Mouse (Mus musculus) embryonic facial prominence, embryonic 13.5 days (tissue): ENCODE data around the gene Fbxo31. TPM values are rescaled to one million over a fixed set of nuclear protein-coding genes. Genes with fewer than 3 reads are reported as not detected.
"Not testable (repeated sequence)": the region's sequence is repeated elsewhere in the genome, so short reads cannot be mapped to it uniquely, and the experiment has no call there.

Experiments used
- ATAC-seq: fragments of 200-750 bp; cut with Nextera tagmentation; 2 replicates; pipeline ENCODE4 v1.8.0; 2017; ENCODE audit warnings: low read depth; ENCODE audit not compliant: insufficient number of reproducible peaks, insufficient read depth, low FRiP score, low TSS enrichment
- H3K27ac ChIP-seq: fragments of 300-500 bp; sonication (generic); 2 replicates; pipeline ENCODE4 v1.5.1; 2015; ENCODE audit warnings: moderate library complexity, mild to moderate bottlenecking, inconsistent platforms
- H3K27me3 ChIP-seq: fragments of 300-500 bp; sonication (generic); 2 replicates; pipeline ENCODE4 v1.6.1; 2015; ENCODE audit warnings: mild to moderate bottlenecking, inconsistent platforms
- H3K36me3 ChIP-seq: fragments of 300-500 bp; sonication (generic); 2 replicates; pipeline ENCODE4 v1.6.1; 2015; ENCODE audit warnings: mild to moderate bottlenecking, inconsistent platforms
- H3K4me1 ChIP-seq: fragments of 300-500 bp; sonication (generic); 2 replicates; pipeline ENCODE4 v1.6.1; 2015; ENCODE audit warnings: inconsistent platforms
- H3K4me2 ChIP-seq: fragments of 300-500 bp; sonication (generic); 2 replicates; pipeline ENCODE4 v1.6.1; 2015; ENCODE audit warnings: moderate library complexity, mild to moderate bottlenecking, inconsistent platforms
- H3K4me3 ChIP-seq: fragments of 300-500 bp; sonication (generic); 2 replicates; pipeline ENCODE4 v1.5.1; 2015; ENCODE audit warnings: mild to moderate bottlenecking, inconsistent platforms
- H3K9ac ChIP-seq: fragments of 300-500 bp; sonication (generic); 2 replicates; pipeline ENCODE4 v1.6.1; 2015; ENCODE audit warnings: mild to moderate bottlenecking, inconsistent platforms
- H3K9me3 ChIP-seq: fragments of 300-500 bp; sonication (generic); 2 replicates; pipeline ENCODE4 v1.6.1; 2016; ENCODE audit warnings: inconsistent platforms
- WGBS: fragments of 180-500 bp; shearing (Covaris S2); methylation state at CpG from one replicate; pipeline ENCODE4 v1.1.7; 2015; ENCODE audit warnings: mixed read lengths; 5-methylcytosine and 5-hydroxymethylcytosine counted together
- polyA plus RNA-seq: library from polyadenylated mRNA; unstranded; fragments of >200 nt; fragmentation: Nextera tagmentation; extraction: Ambion mirVana; gene quantifications from 2 replicates; pipeline ENCODE4 v1.2.1, GENCODE M21; 2015

The Fbxo31 gene
- polyA plus RNA-seq, 1 experiment from 2014 or later, result 22.1 TPM

DNA sequence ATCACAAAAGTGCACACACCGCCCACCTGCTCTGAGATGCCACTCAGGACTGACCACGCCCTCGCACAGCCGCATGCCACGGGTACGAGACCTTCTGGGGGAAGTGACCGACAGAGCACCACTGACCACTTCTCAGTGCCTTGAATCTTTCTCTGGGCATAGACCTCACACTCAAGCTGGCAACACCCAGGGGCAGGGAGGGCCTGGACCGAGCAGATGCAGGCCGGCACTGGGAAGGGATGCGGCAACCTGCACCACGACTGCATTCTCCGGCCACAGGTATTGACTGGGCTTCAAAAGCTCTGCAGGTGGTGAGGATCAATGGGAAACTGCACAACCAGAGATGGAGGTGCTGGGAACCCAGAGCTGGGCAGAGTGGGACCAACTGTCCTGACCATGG is 23.8 kb upstream of the Fbxo31 start:
- H3K9me3 ChIP-seq, result no peaks in the 10 kb centered on the region
- H3K4me1 ChIP-seq, result no peaks in the 10 kb centered on the region
- no peak overlapping the region; the same call in 1 of the 2 replicates for H3K27ac ChIP-seq
- peaks cover 92% of the 10 kb centered on the region for H3K36me3 ChIP-seq
- ATAC-seq, result no peak
- 95% methylated on average over 12 of the region's 12 CpGs for WGBS
- H3K27me3 ChIP-seq, result no peaks in the 10 kb centered on the region
- no peak overlapping the region for H3K4me3 ChIP-seq
- H3K4me2 ChIP-seq, result no peak overlapping the region
- no peak overlapping the region for H3K9ac ChIP-seq

GRCm38 (mm10) chr8:121599842-121600241 is 21.2 kb upstream of the Fbxo31 start:
- Histone ChIP-seq H3K4me3 (no peak overlapping the region), H3K9me3 (no peaks in the 10 kb centered on the region), H3K27ac (no peak overlapping the region), H3K4me1 (no peaks in the 10 kb centered on the region), H3K27me3 (no peaks in the 10 kb centered on the region), H3K4me2 (no peak overlapping the region), H3K36me3 (peaks cover 88% of the 10 kb centered on the region), H3K9ac (no peak overlapping the region)
- no peak for ATAC-seq
- 91% methylated on average over 14 of the region's 14 CpGs for WGBS

DNA sequence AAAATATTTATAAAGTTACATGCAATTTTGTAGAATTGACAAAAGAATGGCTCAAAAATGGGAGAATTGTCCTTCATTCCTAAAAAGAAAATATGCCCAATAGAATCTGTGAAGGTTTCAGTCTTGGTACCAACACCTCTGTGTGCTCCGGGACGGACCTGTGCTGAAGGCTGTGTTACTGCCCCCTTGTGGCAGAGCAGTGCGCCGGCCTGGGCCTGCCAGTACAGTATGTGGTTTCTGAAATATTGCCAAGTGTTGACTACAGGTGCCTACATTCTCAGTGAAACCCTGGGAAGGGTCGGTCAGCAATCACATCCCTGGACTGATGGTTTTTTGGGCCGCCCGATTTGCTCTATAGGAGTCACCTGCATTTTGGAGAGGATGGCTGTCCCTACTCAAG is 20.3 kb upstream of the Fbxo31 start:
- WGBS, result 29% methylated on average over 7 of the region's 7 CpGs
- peaks cover 88% of the 10 kb centered on the region for H3K36me3 ChIP-seq
- no peaks in the 10 kb centered on the region for H3K27me3 ChIP-seq
- H3K9ac ChIP-seq, result no peak overlapping the region
- ATAC-seq, result peak; percentile 74
- no peak overlapping the region for H3K4me2 ChIP-seq
- no peak overlapping the region for H3K4me3 ChIP-seq
- H3K9me3 ChIP-seq, result no peaks in the 10 kb centered on the region
- H3K27ac ChIP-seq, result no peak overlapping the region
- H3K4me1 ChIP-seq, result no peaks in the 10 kb centered on the region

DNA sequence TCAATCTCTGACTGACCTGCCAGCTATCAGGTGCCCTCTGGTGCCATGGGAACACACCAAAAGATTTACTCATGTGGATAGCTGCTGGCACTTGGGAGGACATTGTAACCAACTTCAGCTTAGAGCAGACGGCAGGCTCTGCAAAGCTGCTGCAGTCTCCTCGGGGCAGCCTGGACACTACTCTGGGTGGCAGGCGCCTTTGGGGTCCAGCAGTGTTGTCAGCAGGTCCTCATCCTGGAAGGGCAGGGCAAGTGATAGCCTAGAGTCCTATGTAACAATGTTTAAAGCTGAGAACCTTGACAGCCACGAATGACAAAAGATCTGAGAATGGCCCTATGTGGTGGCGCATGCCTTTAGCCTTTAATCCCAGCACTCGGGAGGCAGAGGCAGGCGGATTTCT is 19.6 kb upstream of the Fbxo31 start:
- 91% methylated on average over 7 of the region's 7 CpGs for WGBS

DNA sequence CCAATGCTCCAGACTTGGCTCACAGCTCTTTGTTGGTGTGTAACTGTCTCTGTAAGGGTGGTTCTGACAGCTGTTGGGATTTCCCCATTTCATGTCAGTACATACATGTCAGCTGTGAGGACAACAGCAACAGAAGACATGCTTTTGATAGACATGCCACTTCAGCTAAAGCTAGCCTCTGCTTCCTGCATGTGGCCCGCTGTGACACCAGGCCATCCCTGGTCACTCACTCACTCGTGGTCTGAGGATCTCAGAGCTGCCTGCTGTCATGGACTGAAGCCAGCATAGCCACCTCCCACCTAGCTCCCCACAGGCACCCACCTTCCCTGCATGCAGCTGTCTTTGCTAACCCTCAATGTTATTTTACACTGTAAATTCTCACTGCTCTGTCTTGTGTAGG is 18.9 kb upstream of the Fbxo31 start:
- ATAC-seq, result not testable (repeated sequence)

More for the DNA sequence above, 19.6 kb upstream of the Fbxo31 start:
- ATAC-seq, result no peak
- no peak overlapping the region for H3K4me3 ChIP-seq
- no peaks in the 10 kb centered on the region for H3K4me1 ChIP-seq
- no peak overlapping the region for H3K27ac ChIP-seq
- H3K9ac ChIP-seq, result no peak overlapping the region
- H3K27me3 ChIP-seq, result no peaks in the 10 kb centered on the region
- no peaks in the 10 kb centered on the region for H3K9me3 ChIP-seq
- H3K36me3 ChIP-seq, result peaks cover 88% of the 10 kb centered on the region
- no peak overlapping the region for H3K4me2 ChIP-seq

GRCm38 (mm10) chr8:121593983-121594382 is 15.4 kb upstream of the Fbxo31 start:
- Histone ChIP-seq H3K36me3 (peaks cover 48% of the 10 kb centered on the region), H3K9me3 (no peaks in the 10 kb centered on the region), H3K4me1 (peaks cover 26% of the 10 kb centered on the region), H3K27me3 (no peaks in the 10 kb centered on the region), H3K4me3 (no peak overlapping the region), H3K27ac (no peak overlapping the region), H3K4me2 (no peak overlapping the region), H3K9ac (no peak overlapping the region)
- ATAC-seq, result no peak
- WGBS, result 65% methylated on average over 9 of the region's 9 CpGs

More for the DNA sequence above, 18.9 kb upstream of the Fbxo31 start:
- H3K4me3 ChIP-seq, H3K4me1 ChIP-seq, H3K4me2 ChIP-seq, H3K27me3 ChIP-seq, H3K9me3 ChIP-seq, H3K27ac ChIP-seq, H3K9ac ChIP-seq: not testable (repeated sequence)
- H3K36me3 ChIP-seq, result peaks cover 82% of the 10 kb centered on the region
- 80% methylated on average over 2 of the region's 2 CpGs for WGBS

- no peaks in the 10 kb centered on the region for H3K9me3 ChIP-seq
- H3K4me3 ChIP-seq, result 0 out of 2 replicates have a peak overlapping the region, but pooled peaks have one; percentile 1
- H3K27me3 ChIP-seq, result no peaks in the 10 kb centered on the region
- H3K4me2 ChIP-seq, result no peak overlapping the region
- no peak for ATAC-seq
- H3K9ac ChIP-seq, result 0 out of 2 replicates have a peak overlapping the region, but pooled peaks have one; percentile 11
- H3K27ac ChIP-seq, result no peak overlapping the region
- 87% methylated on average over 5 of the region's 5 CpGs for WGBS
- H3K4me1 ChIP-seq, result peaks cover 26% of the 10 kb centered on the region
- peaks cover 46% of the 10 kb centered on the region for H3K36me3 ChIP-seq
Observed at GRCm38 (mm10) chr8:121593293-121593692, 14.7 kb upstream of the Fbxo31 start.

DNA sequence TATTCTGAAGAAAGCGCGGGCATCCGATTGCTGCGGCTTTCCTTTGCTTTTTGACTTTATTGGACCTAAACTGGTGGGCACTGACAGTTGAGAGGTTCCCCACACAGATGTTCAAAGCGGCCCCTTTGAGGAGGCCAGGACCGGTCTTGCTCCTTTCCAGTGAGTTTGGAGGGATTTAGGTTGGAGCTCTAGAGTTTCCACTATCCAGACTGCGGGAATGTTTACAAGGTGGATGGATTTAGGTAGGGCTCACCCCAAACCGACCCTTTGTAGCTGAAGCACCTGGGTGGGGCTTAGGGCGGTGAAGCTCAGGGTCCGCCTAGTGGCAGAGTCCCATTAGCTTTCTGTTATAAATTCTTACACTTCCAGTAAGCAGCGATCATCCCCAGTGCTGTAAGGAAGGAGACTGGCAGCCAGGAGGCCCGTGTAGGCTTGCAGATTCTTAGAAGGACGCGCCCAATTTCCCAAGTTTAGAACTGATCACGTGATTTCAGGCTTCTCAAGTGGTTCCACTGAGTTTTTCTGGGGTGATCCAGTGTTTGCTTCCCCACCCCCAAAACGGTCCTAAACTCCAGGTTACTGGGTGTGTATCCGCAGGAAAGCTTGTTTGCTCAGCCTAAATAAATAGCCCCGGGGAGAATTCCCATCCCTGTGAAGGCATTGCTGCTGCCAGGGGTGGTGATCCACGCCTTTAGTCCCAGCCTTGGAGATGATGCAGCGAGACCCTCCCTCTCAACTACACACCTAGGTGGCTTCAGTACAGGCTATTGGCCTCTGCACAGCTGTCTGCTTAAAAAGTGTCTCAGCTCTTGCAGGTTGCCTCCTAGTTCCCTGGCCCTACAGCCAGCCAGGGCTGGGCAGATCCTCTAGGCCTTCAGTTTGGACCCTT is 12.8 kb upstream of the Fbxo31 start:
- Histone ChIP-seq H3K36me3 (peaks cover 31% of the 10 kb centered on the region), H3K9ac (peak overlapping the region; percentile 93), H3K4me3 (peak overlapping the region; percentile 84), H3K27ac (peak overlapping the region; percentile 66), H3K4me1 (peaks cover 26% of the 10 kb centered on the region), H3K27me3 (no peaks in the 10 kb centered on the region), H3K9me3 (no peaks in the 10 kb centered on the region), H3K4me2 (peak overlapping the region; percentile 90)
- no peak for ATAC-seq
- 13% methylated on average over 20 of the region's 20 CpGs for WGBS

GRCm38 (mm10) chr8:121590203-121591177 is 11.9 kb upstream of the Fbxo31 start, which contains the start of gene Map1lc3b:
Gene Map1lc3b, plus strand, starts transcription at chr8:121590361.
- Histone ChIP-seq H3K4me1 (peaks cover 26% of the 10 kb centered on the region), H3K9me3 (no peaks in the 10 kb centered on the region), H3K4me3 (peak within 1 kb of the TSS; percentile 84), H3K4me2 (peak within 1 kb of the TSS; percentile 90), H3K27me3 (no peaks in the 10 kb centered on the region), H3K36me3 (peaks cover 22% of the 10 kb centered on the region), H3K27ac (peak within 1 kb of the TSS; percentile 66), H3K9ac (peak within 1 kb of the TSS; percentile 93)
- under 1% methylated on average over 94 of the region's 94 CpGs for WGBS
- peak; percentile 68 for ATAC-seq

DNA sequence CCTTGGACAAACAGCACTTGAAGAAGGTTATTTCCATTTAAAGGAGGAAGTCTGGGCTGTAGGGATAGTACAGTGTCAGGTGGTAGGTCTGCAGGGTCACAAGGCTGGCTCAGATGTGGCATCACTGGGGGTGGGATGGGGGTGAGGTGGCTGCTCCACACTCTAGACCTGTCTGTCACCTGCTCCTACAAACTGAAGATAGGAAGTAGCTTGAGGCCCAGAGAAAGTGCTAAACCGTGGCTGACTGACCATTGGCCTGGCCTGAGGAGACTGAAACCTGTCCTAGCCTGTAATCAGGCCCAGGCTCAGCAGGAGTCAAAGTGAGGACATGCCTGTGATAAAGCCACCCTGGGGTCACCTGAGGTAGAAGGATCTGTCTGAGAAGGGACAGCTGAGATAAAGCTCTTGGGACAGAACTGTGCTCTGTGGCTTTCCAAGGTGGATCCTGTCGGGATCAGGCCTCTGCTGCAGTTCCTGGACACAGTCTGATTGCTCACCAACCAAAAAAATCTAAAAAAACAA is 10.7 kb upstream of the Fbxo31 start:
- WGBS, result 24% methylated on average over 2 of the region's 2 CpGs
- H3K36me3 ChIP-seq, result peaks cover 11% of the 10 kb centered on the region
- peak overlapping the region; percentile 90; the same call in 1 of the 2 replicates for H3K4me2 ChIP-seq
- no peak overlapping the region for H3K9ac ChIP-seq
- H3K4me1 ChIP-seq, result peaks cover 32% of the 10 kb centered on the region
- no peak overlapping the region for H3K27ac ChIP-seq
- H3K27me3 ChIP-seq, result no peaks in the 10 kb centered on the region
- no peak for ATAC-seq
- no peaks in the 10 kb centered on the region for H3K9me3 ChIP-seq
- no peak overlapping the region for H3K4me3 ChIP-seq

- H3K36me3 ChIP-seq, result peaks cover 6% of the 10 kb centered on the region
- H3K4me1 ChIP-seq, result peaks cover 34% of the 10 kb centered on the region
- WGBS, result 83% methylated on average over 4 of the region's 4 CpGs
- no peaks in the 10 kb centered on the region for H3K9me3 ChIP-seq
- H3K27ac ChIP-seq, result no peak overlapping the region
- H3K4me3 ChIP-seq, result no peak overlapping the region
- no peak overlapping the region for H3K4me2 ChIP-seq
- ATAC-seq, result no peak
- no peaks in the 10 kb centered on the region for H3K27me3 ChIP-seq
- no peak overlapping the region for H3K9ac ChIP-seq
Observed at GRCm38 (mm10) chr8:121588750-121589149, 10.1 kb upstream of the Fbxo31 start.
